Mouse (Mus musculus): ENCODE results near the gene Mgst2. TPM values are rescaled to one million over a fixed set of nuclear protein-coding genes. Genes with fewer than 3 reads are reported as not detected.

The Mgst2 gene
- polyA plus RNA-seq (2016; fragmentation: Nextera tagmentation; extraction: Ambion mirVana) = 1.1 and 1.4 TPM in 2 replicates

DNA sequence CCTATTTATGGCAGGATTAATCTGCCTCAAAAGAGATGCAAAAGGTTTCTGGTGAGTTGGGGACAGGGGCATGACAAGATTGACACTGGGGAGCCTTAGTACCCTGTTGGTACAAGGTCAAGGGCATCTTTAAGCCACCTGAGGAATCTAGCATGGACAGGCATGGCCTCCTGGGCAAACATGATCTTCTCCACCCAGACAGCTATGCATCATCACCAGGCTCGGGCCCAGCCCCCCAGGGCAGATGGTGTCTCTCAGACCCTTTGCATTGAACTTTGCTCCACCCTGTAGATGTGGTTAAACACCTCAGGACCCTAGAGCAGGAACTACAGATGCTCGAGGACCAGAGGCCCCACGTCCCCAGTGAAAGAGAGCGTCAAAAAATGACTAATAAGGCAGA lies at the start of gene Mgst2:
Gene Mgst2 (plus strand): TSS at position 301 of the 400 bp plus-strand sequence.
- Histone ChIP-seq H3K9ac (replicated peaks) (no peak within 1 kb of the TSS), H3K9me3 (no peaks in the 10 kb centered on the region), H3K4me1 (replicated peaks) (peaks cover 27% of the 10 kb centered on the region), H3K4me3 (replicated peaks) (no peak within 1 kb of the TSS), H3K36me3 (no peaks in the 10 kb centered on the region), H3K4me2 (no peak within 1 kb of the TSS), H3K27me3 (no peaks in the 10 kb centered on the region), H3K27ac (no peak within 1 kb of the TSS)
- 70% methylated on average over 4 of the region's 4 CpGs for WGBS
- ATAC-seq (ENCODE audit: insufficient number of reproducible peaks, insufficient read depth, low FRiP score, low TSS enrichment, low read depth) = no peak

DNA sequence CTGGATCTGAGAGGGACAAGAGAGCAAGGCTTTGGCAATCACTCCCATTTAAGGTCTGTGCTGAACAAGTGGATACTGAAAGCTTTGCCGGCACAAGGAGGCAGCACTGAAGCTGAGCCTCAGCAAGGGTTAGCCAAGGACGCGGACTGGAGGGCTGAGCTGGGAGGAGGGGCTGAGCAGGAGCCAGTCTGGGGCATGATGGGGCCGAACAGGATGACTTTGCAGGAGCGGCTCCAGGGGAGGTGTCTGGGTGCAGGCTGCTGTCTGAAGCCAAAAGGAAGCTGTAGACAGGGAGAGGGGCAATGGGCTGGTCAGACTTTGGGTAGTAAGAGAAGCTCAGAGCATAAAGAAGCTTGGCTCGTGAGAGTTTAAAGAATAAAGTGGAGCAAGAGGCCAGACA lies 48.2 kb upstream of the Mgst2 start:
- Histone ChIP-seq H3K27me3 (no peaks in the 10 kb centered on the region), H3K36me3 (no peaks in the 10 kb centered on the region), H3K4me1 (replicated peaks) (peaks cover 5% of the 10 kb centered on the region), H3K4me3 (replicated peaks) (no peak overlapping the region), H3K9me3 (no peaks in the 10 kb centered on the region), H3K27ac (no peak overlapping the region), H3K9ac (replicated peaks) (no peak overlapping the region), H3K4me2 (peak overlapping the region; percentile 2; the same call in 1 of the 2 replicates)
- ATAC-seq (ENCODE audit: insufficient number of reproducible peaks, insufficient read depth, low FRiP score, low TSS enrichment, low read depth) = no peak; the same call in 1 of the 2 replicates
- 10% methylated on average over 6 of the region's 6 CpGs for WGBS

DNA sequence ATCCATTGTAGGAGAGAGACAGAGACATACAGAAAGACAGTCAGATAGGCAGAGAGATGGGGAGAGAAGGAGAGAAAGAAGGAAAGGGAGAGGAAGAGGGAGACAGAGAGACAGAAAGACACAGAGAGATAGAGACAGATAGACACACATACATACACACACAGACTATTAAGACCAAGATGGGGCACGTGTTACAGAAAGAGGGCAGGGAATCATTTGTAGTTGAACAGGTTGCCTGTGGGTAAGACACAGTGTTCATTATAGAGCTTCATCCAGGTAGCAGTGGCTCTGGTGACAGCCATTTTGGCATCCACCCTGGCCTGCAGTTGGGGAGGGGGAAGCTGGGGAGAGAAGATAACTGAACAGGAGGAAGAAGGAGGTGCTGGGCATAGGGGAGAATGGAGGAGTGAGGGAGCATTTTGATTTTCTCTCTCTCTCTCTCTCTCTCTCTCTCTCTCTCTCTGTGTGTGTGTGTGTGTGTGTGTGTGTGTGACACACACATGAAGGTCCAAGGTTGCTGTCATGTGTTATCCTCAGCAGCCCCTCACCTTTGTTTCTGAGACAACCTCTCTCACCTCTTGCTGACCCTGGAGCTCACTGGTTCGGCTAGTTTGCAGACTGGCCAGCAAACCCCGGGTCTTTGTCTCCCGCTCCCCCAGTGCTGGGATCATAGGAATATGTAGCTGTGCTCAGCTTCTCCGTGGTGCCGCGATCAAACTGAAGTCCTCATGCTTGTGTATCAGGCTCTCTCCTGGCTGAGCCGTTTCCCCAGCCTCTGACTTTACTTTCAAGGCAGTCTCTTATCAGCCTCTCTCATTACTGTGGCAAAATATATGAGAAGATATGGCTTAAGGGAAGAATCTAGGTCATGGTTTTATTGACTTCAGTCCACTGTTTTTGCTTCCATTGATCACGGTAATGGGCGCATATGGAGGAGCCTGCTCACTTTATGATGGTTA lies 47.5 kb upstream of the Mgst2 start:
- H3K9ac ChIP-seq (replicated peaks) = no peak overlapping the region
- no peaks in the 10 kb centered on the region for H3K27me3 ChIP-seq
- peaks cover 5% of the 10 kb centered on the region for H3K4me1 ChIP-seq (replicated peaks)
- no peak for ATAC-seq (ENCODE audit: insufficient number of reproducible peaks, insufficient read depth, low FRiP score, low TSS enrichment, low read depth)
- H3K4me2 ChIP-seq = peak overlapping the region; percentile 2; the same call in 1 of the 2 replicates
- no peak overlapping the region for H3K4me3 ChIP-seq (replicated peaks)
- no peaks in the 10 kb centered on the region for H3K36me3 ChIP-seq
- H3K27ac ChIP-seq = no peak overlapping the region
- no peaks in the 10 kb centered on the region for H3K9me3 ChIP-seq
- WGBS = 80% methylated on average over 10 of the region's 10 CpGs

DNA sequence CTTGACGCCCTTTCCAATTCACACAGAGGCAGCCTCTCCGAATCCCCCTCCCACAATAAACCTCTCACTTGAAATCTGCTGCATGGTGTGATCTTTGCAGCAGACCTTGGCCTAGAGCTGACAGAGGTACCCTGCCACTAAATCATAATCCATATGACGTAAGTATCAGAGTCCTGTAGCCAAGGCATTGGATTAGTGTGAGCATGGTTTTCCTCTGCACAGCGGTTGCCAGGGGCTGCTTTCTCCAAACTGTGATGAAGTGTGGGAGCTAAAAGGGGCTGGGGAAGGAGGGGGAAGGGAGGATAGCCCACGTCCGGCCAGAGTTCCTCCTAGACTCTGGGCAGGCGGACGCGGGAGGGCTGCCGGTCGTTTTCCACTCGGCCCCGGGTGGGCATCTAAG lies 45.9 kb upstream of the Mgst2 start:
- H3K4me3 ChIP-seq (replicated peaks) = no peak overlapping the region
- H3K9me3 ChIP-seq = no peaks in the 10 kb centered on the region
- H3K4me2 ChIP-seq = no peak overlapping the region
- peaks cover 5% of the 10 kb centered on the region for H3K4me1 ChIP-seq (replicated peaks)
- no peaks in the 10 kb centered on the region for H3K36me3 ChIP-seq
- no peak for ATAC-seq (ENCODE audit: insufficient number of reproducible peaks, insufficient read depth, low FRiP score, low TSS enrichment, low read depth)
- H3K27me3 ChIP-seq = no peaks in the 10 kb centered on the region
- 83% methylated on average over 13 of the region's 13 CpGs for WGBS
- H3K9ac ChIP-seq (replicated peaks) = no peak overlapping the region
- no peak overlapping the region for H3K27ac ChIP-seq

DNA sequence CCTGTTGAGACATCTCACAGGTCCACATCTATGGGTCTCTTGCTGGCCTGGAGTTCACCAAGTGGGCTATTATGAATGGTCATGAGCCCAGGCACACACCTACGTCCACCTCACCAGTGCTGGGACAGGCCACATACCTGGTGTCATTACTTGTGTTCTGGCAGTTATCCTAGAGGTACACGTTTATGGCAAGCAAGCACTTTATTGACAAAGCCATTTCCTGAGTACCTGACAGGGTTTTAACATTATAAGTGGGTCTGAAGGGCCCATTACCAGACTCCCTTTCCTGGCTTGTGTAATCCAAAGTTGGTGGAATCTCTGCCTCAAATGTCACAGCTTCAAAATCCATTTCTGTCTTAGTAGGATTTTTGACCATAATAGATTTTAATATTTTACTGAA lies 36.2 kb upstream of the Mgst2 start:
- 61% methylated on average over 2 of the region's 2 CpGs for WGBS
- H3K4me3 ChIP-seq (replicated peaks) = no peak overlapping the region
- no peak overlapping the region for H3K27ac ChIP-seq
- H3K9me3 ChIP-seq = no peaks in the 10 kb centered on the region
- H3K27me3 ChIP-seq = no peaks in the 10 kb centered on the region
- ATAC-seq (ENCODE audit: insufficient number of reproducible peaks, insufficient read depth, low FRiP score, low TSS enrichment, low read depth) = no peak
- no peak overlapping the region for H3K4me2 ChIP-seq
- H3K36me3 ChIP-seq = no peaks in the 10 kb centered on the region
- H3K9ac ChIP-seq (replicated peaks) = no peak overlapping the region
- H3K4me1 ChIP-seq (replicated peaks) = no peaks in the 10 kb centered on the region

DNA sequence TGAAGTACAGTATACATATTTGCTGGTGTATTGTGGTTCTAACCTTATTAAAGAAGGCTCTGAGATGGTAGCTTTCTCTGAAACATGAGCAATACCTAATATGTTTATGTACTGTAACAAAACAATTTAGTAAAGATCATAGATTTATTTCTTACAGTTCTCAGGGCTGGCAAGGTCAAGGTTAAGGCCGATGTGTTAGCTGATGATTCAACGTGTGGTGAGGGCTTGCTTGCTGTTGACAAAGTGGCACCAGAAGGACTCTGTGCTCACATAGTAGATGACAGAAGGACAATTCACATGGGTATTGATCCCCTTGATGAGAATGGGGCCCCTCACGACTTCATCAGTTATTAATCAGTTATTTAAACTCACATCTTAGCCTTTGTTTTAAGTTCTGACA lies 32.4 kb upstream of the Mgst2 start:
- H3K4me1 ChIP-seq (replicated peaks) = peaks cover 6% of the 10 kb centered on the region
- peaks cover 11% of the 10 kb centered on the region for H3K9me3 ChIP-seq
- no peak overlapping the region for H3K4me2 ChIP-seq
- no peak overlapping the region for H3K9ac ChIP-seq (replicated peaks)
- no peaks in the 10 kb centered on the region for H3K36me3 ChIP-seq
- no peak for ATAC-seq (ENCODE audit: insufficient number of reproducible peaks, insufficient read depth, low FRiP score, low TSS enrichment, low read depth)
- WGBS = 83% methylated on average over 3 of the region's 3 CpGs
- no peak overlapping the region for H3K4me3 ChIP-seq (replicated peaks)
- H3K27ac ChIP-seq = no peak overlapping the region
- H3K27me3 ChIP-seq = no peaks in the 10 kb centered on the region

DNA sequence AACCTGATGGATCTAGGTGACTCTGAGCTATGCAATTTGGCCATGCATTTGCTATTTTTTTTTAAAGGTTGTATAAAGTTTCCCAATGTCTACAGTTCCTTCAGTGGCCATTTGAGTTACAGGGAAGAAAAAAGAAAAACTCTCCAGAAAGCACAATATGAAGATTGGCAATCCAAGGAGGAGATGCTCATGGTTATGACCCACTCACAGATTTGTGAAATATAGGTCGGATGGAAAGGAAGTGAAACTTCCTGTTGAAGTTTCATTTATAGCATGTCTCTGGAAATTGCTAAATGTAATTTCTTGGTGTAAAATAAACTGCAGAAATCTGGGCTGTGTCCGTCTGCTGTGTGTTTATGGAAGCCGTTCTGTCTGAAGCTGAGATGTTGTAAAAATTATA lies 31.2 kb upstream of the Mgst2 start:
- Histone ChIP-seq H3K4me3 (replicated peaks) (no peak overlapping the region), H3K4me1 (replicated peaks) (peaks cover 6% of the 10 kb centered on the region), H3K4me2 (no peak overlapping the region), H3K36me3 (no peaks in the 10 kb centered on the region), H3K27ac (no peak overlapping the region), H3K9me3 (peaks cover 15% of the 10 kb centered on the region), H3K9ac (replicated peaks) (no peak overlapping the region), H3K27me3 (no peaks in the 10 kb centered on the region)
- 16% methylated on average over 3 of the region's 3 CpGs for WGBS
- ATAC-seq (ENCODE audit: insufficient number of reproducible peaks, insufficient read depth, low FRiP score, low TSS enrichment, low read depth) = no peak

DNA sequence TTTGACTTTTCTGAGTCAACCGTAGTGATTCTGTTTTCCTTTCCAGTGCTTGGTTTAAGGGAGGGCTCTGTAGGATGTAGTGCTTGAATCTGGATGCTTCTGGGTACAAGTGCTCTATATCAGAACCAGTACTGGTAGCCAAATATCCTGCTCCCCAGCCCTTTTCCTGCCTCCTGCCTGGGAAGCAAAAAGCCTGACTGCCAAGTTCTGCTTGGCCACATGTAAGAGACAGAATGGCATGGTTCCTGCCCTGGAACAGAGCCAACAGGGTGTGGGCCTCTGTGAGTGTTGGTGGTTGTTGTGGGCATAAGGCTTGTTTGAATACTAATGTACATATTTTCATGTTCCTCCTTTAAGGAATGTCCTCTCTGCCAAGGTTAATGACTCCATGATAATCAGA lies 29.4 kb upstream of the Mgst2 start:
- H3K9me3 ChIP-seq = peaks cover 15% of the 10 kb centered on the region
- H3K4me1 ChIP-seq (replicated peaks) = peaks cover 6% of the 10 kb centered on the region
- no peak overlapping the region for H3K4me2 ChIP-seq
- no peak for ATAC-seq (ENCODE audit: insufficient number of reproducible peaks, insufficient read depth, low FRiP score, low TSS enrichment, low read depth)
- no peak overlapping the region for H3K9ac ChIP-seq (replicated peaks)
- WGBS = 91% methylated on average over 1 of the region's 1 CpGs
- H3K27ac ChIP-seq = no peak overlapping the region
- no peaks in the 10 kb centered on the region for H3K36me3 ChIP-seq
- H3K27me3 ChIP-seq = no peaks in the 10 kb centered on the region
- H3K4me3 ChIP-seq (replicated peaks) = no peak overlapping the region

DNA sequence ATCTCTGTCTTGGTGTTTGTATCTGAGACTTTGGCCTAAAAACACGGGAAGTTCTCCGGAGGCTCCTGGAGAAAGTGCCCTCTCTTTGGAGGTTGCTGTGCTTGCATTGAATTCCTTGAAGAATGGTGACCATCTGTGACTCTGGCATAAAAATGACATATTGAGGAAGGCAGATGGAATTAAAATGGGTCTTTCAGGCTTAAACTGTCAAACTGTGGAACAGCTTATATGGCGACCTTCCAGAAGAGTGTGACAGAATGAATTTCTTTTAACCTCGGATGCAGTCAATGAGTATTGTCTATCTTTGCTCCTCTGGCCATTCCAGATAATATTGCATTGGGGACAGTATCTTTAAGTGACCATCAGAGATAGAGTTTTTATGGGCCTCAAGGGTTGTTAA lies 28.2 kb upstream of the Mgst2 start:
- no peak for ATAC-seq (ENCODE audit: insufficient number of reproducible peaks, insufficient read depth, low FRiP score, low TSS enrichment, low read depth)
- WGBS = 90% methylated on average over 4 of the region's 4 CpGs
- no peak overlapping the region for H3K27ac ChIP-seq
- H3K27me3 ChIP-seq = no peaks in the 10 kb centered on the region
- H3K4me2 ChIP-seq = no peak overlapping the region
- H3K4me1 ChIP-seq (replicated peaks) = peaks cover 6% of the 10 kb centered on the region
- H3K36me3 ChIP-seq = no peaks in the 10 kb centered on the region
- H3K9ac ChIP-seq (replicated peaks) = no peak overlapping the region
- peaks cover 15% of the 10 kb centered on the region for H3K9me3 ChIP-seq
- H3K4me3 ChIP-seq (replicated peaks) = no peak overlapping the region

DNA sequence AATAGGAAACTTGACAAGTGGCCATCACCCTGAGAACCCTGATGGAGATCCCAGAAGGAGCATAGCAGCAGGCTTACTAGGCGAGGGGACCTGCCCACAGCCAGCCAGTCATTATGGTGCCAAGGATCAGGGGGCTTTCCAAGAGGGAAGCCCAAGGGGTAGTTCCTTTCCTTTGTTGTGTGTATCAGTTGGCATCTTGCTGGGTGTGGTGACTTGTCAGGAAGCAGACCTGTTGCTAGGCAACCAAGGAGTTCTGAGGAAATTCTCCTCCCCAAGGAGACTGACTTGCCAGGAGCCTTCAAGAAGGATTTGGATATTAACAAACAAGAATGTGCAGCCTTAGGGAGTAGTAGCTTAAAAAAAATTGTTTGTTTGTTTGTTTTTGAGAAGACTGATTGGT lies 25.7 kb upstream of the Mgst2 start:
- no peak overlapping the region for H3K4me2 ChIP-seq
- no peak overlapping the region for H3K4me3 ChIP-seq (replicated peaks)
- no peak for ATAC-seq (ENCODE audit: insufficient number of reproducible peaks, insufficient read depth, low FRiP score, low TSS enrichment, low read depth)
- WGBS = 82% methylated on average over 1 of the region's 1 CpGs
- no peaks in the 10 kb centered on the region for H3K27me3 ChIP-seq
- no peak overlapping the region for H3K9ac ChIP-seq (replicated peaks)
- H3K4me1 ChIP-seq (replicated peaks) = peaks cover 6% of the 10 kb centered on the region; the same call in 1 of the 2 replicates
- H3K36me3 ChIP-seq = no peaks in the 10 kb centered on the region
- peaks cover 15% of the 10 kb centered on the region for H3K9me3 ChIP-seq
- H3K27ac ChIP-seq = no peak overlapping the region

DNA sequence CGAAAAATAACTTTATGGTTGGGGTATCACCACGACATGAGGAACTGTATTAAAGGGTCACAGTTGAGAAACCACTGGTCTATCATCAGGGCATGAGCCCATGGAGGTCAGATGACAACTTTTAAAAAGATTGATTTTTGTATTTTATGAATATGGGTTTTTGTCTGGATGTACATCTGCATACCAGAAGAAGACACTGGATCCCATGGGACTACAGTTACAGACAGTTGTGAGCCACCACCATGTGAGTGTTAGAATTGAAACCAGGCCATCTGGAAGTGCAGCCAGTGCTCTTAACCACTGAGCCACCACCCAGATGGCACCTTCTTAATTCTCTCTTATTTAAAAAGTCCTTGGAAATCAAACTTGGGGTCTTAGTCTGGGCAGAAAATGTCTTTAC lies 24.2 kb upstream of the Mgst2 start:
- Histone ChIP-seq H3K27me3 (no peaks in the 10 kb centered on the region), H3K4me2 (no peak overlapping the region), H3K4me1 (replicated peaks) (0 out of 2 replicates have a peak, but pooled peaks cover 7% of the 10 kb centered on the region), H3K36me3 (no peaks in the 10 kb centered on the region), H3K4me3 (replicated peaks) (no peak overlapping the region), H3K9ac (replicated peaks) (no peak overlapping the region), H3K9me3 (peaks cover 11% of the 10 kb centered on the region), H3K27ac (no peak overlapping the region)
- no peak for ATAC-seq (ENCODE audit: insufficient number of reproducible peaks, insufficient read depth, low FRiP score, low TSS enrichment, low read depth)
- WGBS = 84% methylated on average over 2 of the region's 2 CpGs
